Mouse (Mus musculus): ENCODE data around the gene H1f0.
A peak's percentile ranks its signal among the peaks of the same experiment; 100 is the strongest.

The H1f0 gene

GRCm38 (mm10) chr15:79065086-79065770 lies 37.0 kb downstream of the H1f0 start:
- DNase-seq (ENCODE audit: extremely low read depth, insufficient read length, low spot score), result peak; percentile 43

DNA sequence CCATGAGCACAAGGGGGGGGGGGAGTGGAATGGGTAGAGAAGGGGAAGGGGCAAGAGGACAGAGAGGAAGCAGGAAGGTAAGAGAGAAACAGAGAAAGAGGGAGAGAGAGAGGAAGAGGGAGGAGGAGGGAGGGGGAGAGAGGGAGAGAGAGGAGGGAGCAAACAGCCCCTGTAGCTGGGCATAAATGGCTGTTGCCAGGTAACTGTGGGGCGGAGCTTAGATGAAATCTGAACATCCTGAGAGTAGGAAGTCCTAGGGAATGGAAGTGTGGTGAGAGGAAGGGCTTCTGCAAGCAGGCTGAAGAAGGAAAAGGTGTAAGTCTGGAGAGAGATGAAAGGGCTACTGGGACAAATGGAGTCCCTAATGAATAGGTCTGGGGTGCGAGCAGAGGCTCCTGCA lies 38.0 kb downstream of the H1f0 start:
- no peak for DNase-seq (ENCODE audit: extremely low read depth, insufficient read length, low spot score)

- no peak for DNase-seq (ENCODE audit: extremely low read depth, insufficient read length, low spot score)
Observed at GRCm38 (mm10) chr15:79067631-79068030, 39.4 kb downstream of the H1f0 start.

DNA sequence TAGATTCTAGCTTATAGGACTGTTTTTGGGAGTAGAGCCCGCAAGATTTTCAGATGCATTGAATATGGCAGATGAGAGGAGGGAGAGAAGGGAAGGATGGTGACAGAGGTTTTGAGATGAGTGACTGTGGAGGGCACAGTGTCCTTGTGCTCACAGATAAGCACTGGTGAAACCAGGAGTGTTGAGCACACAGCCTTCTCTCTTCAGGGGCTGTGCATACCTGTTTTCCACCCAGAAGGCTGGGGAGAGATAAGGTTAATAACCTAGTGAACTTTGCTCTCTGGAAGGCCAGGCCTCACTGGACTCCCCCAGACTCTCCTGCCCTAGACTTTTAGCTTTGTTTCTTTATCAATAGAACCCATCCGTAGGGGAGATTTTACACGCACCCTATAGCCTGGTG lies 40.2 kb downstream of the H1f0 start:
- no peak for DNase-seq (ENCODE audit: extremely low read depth, insufficient read length, low spot score)

GRCm38 (mm10) chr15:79071117-79072039 lies 43.1 kb downstream of the H1f0 start:
- DNase-seq (ENCODE audit: extremely low read depth, insufficient read length, low spot score), result peak; percentile 33

DNA sequence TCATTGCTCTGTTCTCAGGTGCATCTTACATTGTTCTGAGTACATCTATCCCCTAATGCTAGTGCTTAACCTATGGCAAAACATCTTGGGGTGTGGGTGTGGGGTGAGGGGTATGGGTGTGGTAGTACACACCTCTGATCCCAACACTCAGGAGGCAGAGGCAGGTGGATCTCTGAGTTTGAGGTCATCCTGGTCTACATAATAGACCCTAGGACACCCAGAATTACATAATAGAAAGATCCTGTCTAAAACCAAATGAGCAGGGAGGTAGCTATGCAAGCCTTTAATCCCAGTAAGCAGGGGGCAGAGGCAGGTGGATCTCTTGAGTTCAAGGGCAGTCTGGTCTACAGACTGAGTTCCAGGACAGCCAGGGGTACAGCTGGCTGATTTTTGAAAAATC lies 45.5 kb downstream of the H1f0 start:
- DNase-seq (ENCODE audit: extremely low read depth, insufficient read length, low spot score), result no peak

- DNase-seq (ENCODE audit: extremely low read depth, insufficient read length, low spot score), result no peak
Observed at GRCm38 (mm10) chr15:79074446-79074845, 46.2 kb downstream of the H1f0 start.

DNA sequence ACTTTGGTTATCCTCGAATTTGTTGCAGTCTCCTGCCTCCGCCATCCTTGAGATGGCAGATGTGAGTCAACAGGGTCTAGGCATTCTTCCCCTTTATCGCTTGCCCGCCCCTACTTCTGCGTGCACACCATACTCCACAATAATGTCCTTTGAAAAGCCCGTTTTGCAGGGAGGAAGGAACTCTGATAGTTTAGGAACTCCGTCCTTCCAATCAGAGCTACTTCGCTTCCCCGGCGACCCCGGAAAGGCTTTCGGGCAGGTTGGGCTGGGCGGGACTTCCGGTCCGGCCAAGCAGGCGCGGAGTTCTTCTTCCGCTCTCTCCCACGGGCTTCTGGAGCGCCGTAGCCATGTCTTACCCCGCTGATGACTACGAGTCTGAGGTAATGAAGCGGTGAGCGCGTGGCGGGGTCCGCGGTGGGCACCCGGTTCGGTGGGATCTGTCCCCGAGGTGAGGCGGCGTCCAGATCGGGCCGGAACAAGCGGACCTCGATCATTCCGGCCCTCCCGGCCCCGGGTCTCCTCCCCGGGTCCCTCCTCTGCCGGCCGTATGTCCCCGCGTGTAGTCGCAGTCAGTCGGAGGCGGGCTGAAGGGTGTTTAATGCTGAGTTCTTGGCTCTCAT lies 46.8 kb downstream of the H1f0 start, which contains the start of gene Eif3l:
Gene Eif3l (plus strand): TSS at position 267 of the 620 bp plus-strand sequence.
- peak; percentile 86 for DNase-seq (ENCODE audit: extremely low read depth, insufficient read length, low spot score)

DNA sequence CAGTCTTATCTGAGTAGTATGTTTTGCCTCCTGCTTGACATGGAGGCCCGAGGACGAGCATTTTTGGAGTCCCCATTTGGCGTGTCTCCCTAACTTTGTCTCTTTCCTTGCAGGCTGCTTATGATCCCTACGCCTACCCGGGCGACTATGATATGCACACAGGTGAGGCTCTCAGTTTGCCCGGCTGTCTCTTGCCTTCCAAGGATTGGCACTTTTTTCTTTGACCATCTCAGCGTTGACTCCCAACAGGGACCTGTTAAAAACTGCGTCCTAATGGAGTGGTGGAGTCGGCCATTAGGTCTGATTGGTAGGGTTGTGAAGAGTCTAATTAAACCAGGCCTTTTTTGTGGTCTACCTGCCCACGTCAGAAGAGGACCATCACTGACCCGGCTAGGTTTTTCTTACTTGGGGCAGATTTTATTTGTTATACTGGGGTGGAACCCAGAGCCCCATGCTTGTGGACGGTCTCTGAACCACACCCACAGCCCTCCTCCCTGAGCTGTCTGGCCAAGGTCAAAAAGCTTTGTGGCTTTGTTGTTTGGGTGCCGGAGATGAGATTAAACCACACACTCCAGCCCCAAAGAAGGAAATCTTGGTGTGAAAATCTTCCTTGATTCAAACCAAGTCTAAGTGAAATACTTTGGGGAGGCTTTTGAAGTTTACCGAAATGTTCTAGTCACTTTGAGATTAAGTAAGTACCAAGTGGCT lies 47.6 kb downstream of the H1f0 start:
- DNase-seq (ENCODE audit: extremely low read depth, insufficient read length, low spot score), result no peak

- no peak for DNase-seq (ENCODE audit: extremely low read depth, insufficient read length, low spot score)
Observed at GRCm38 (mm10) chr15:79079567-79079966, 51.3 kb downstream of the H1f0 start.

Measured in 3134 (cell line).